Mouse (Mus musculus) spleen, adult 2 months (tissue): Measurements from ENCODE around the gene Tbx6. TPM values are rescaled to one million over a fixed set of nuclear protein-coding genes. Genes with fewer than 3 reads are reported as not detected.

Source experiments
- DNase-seq, 2 experiments: peaks; one replicate each; pipeline versions ENCODE4 v3.0.0 to v3.0.0-alpha.2; 2012 to 2021; ENCODE audit warnings: low spot score in 2 of 2, low read depth in 1 of 2
- H3K27ac ChIP-seq: fragments of 200-500 bp; 2 replicates; pipeline ENCODE4 v1.5.1; 2012; ENCODE audit warnings: low read length, inconsistent platforms; ENCODE audit not compliant: insufficient read depth
- H3K27me3 ChIP-seq: fragments of 200-500 bp; 2 replicates; pipeline ENCODE4 v1.6.1; 2012; ENCODE audit warnings: mild to moderate bottlenecking, moderate library complexity, low read length, inconsistent platforms; ENCODE audit not compliant: control insufficient read depth, insufficient read depth
- H3K36me3 ChIP-seq: fragments of 200-500 bp; 2 replicates; pipeline ENCODE4 v1.6.1; 2012; ENCODE audit warnings: mild to moderate bottlenecking, low read length, inconsistent platforms; ENCODE audit not compliant: control insufficient read depth, insufficient read depth
- H3K4me1 ChIP-seq: fragments of 200-500 bp; 2 replicates; pipeline ENCODE4 v1.6.1; 2011; ENCODE audit warnings: inconsistent platforms; ENCODE audit not compliant: control insufficient read depth, insufficient read depth, insufficient read length
- H3K4me3 ChIP-seq: fragments of 200-500 bp; 2 replicates; pipeline ENCODE4 v1.5.1; 2011; ENCODE audit warnings: mild to moderate bottlenecking, inconsistent platforms; ENCODE audit not compliant: insufficient read depth, insufficient read length; ENCODE audit errors: extremely low read depth
- CTCF ChIP-seq: fragments of 200-500 bp; IDR thresholded peaks from 2 replicates; pipeline ENCODE4 v1.5.1; 2011; ENCODE audit warnings: mild to moderate bottlenecking, inconsistent platforms; ENCODE audit not compliant: insufficient read depth, insufficient read length, insufficient replicate concordance; ENCODE audit errors: extremely low read depth
- POLR2A ChIP-seq: fragments of 200-500 bp; IDR thresholded peaks from 2 replicates; pipeline ENCODE4 v1.6.1; 2011; ENCODE audit warnings: low read depth, low read length, inconsistent platforms
- WGBS: fragments of 180-500 bp; shearing (Covaris S2); methylation state at CpG from one replicate; pipeline ENCODE4 v1.1.7; 2018; 5-methylcytosine and 5-hydroxymethylcytosine counted together
- polyA plus RNA-seq: library from polyadenylated mRNA; depleted of rRNA; stranded (reverse); fragments of >200 nt; gene quantifications from 2 replicates; pipeline ENCODE4 v1.2.3, GENCODE M21; 2012

Gene Tbx6
- polyA plus RNA-seq, 1 experiment, result 17.9 TPM

DNA sequence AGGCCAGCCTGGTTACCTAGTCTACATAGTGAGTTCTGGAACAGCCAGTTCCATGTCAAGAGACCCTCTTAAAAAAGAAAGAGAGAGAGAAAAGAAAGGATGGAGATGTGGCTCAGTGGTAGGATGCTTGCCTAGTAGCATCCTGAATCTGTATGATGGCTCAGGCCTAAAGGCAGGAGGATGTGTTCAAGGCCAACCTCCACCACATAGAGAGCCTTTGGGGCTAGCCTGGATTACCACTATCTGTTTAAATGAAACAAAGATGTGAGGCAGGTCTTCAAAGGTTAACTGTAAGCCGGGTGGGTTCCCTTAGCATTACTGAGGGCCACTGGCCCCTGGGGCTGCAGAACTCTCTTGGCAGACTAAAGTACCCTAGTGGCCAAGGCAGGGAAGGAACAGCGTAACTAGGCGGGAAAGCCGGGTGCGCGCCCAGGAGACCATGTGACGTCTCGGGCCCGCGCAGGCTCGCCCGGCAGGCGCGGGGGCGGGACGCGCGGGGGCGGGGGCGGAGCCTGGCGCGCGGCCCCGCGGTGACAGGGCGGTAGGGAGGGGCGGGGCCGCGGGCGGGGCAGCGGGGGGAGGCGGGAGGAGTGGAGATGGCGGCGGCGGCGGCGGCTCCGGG, 22.1 kb upstream of the Tbx6 start, which contains the start of gene Mapk3:
TSS of gene Mapk3 (plus strand) at position 552 of the 622 bp plus-strand sequence.
- TF ChIP-seq CTCF (peak; percentile 62; the same call in 1 of the 2 replicates), POLR2A (no peak)
- Histone ChIP-seq H3K27me3 (no peaks in the 10 kb centered on the region), H3K36me3 (no peaks in the 10 kb centered on the region; the same call in 1 of the 2 replicates), H3K27ac (peak within 1 kb of the TSS; percentile 63), H3K4me1 (peaks cover 10% of the 10 kb centered on the region; the same call in 1 of the 2 replicates), H3K4me3 (peak within 1 kb of the TSS; percentile 78)
- peak; percentile 82 to 86 for DNase-seq
- WGBS, result 2% methylated on average over 34 of the region's 38 CpGs

DNA sequence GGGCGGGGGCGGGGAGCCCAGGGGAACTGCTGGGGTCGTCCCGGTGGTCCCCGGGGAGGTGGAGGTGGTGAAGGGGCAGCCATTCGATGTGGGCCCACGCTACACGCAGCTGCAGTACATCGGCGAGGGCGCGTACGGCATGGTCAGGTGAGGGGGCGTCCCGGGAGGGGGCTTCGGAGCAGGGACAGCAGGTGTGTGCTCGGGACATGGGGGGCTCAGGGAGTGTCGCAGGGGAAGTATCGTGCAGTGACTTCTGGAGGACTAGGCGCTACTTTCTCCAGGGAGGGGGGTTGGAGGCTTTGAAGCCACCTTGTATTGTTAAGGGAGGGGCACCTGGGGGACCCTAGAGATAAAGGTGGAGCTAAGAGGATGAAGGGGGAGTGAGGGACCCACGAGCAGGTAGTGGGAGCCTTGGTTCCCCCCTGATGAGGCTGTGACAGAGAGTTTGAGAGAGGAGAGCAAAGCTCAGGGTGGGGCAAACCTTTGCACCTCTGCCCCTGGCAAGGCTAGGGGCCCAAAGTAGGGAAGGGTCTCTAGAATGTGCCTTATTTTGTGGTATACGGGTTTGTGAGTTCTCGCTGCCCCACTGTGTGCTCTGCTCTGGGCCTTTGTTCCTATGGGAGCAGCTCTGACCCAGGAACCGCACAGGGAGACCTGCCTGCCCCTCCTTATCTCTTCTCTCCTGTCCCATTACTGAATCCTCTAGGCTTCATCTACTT, 21.5 kb upstream of the Tbx6 start:
- no peak for DNase-seq
- 2% methylated on average over 22 of the region's 24 CpGs for WGBS
- Histone ChIP-seq H3K4me1 (peaks cover 5% of the 10 kb centered on the region; the same call in 1 of the 2 replicates), H3K27ac (peak overlapping the region; percentile 63), H3K4me3 (peak overlapping the region; percentile 78), H3K36me3 (peaks cover 6% of the 10 kb centered on the region), H3K27me3 (no peaks in the 10 kb centered on the region)
- TF ChIP-seq POLR2A, result no peak
- no peak for TF ChIP-seq CTCF

DNA sequence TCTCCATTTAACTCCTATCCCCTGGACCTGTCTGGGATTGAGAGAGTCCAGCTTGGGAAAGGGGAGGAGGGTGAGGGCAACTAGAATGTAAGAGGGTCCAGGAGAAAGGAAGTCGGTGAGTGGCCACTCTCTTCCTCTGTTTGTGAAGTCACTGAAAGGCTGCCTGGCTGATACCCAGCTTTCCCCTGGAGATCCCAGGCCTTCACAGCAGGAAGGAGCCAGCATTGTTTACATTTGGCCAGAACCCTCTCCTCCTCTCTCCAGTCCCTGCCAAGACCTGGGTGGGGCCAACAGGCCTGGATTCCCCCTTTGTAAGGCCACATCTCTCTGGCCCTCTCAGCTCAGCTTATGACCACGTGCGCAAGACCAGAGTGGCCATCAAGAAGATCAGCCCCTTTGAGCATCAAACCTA, 20.9 kb upstream of the Tbx6 start:
- Histone ChIP-seq H3K27me3 (no peaks in the 10 kb centered on the region), H3K36me3 (peaks cover 9% of the 10 kb centered on the region), H3K4me3 (peak overlapping the region; percentile 78), H3K4me1 (peaks cover 5% of the 10 kb centered on the region; the same call in 1 of the 2 replicates), H3K27ac (peak overlapping the region; percentile 63)
- no peak for DNase-seq
- TF ChIP-seq CTCF, result no peak
- 51% methylated on average over 3 of the region's 3 CpGs for WGBS

DNA sequence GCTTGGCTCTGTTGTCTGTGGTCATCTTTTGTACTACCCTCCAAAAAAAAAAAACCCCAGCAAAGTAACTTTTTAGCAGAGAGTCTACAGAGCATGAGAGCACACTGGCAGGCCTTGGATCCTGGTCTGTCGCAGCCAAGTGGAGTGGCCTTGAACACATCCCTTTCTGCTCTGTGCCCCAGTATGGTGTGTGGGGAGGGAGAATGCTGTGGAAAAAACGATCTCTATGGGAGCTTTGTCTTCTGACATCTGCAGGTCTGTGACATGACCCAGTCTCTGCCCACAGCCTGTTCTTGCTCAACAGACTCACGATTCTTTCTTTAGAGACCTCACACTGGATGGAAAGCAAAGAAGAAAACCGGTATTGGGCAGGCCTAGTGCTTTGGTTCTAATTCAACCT, 20.3 kb upstream of the Tbx6 start:
- Histone ChIP-seq H3K4me1 (peaks cover 5% of the 10 kb centered on the region; the same call in 1 of the 2 replicates), H3K27me3 (no peaks in the 10 kb centered on the region), H3K27ac (no peak overlapping the region), H3K4me3 (no peak overlapping the region), H3K36me3 (peaks cover 12% of the 10 kb centered on the region)
- TF ChIP-seq POLR2A (no peak), CTCF (no peak)
- no peak for DNase-seq
- 68% methylated on average over 4 of the region's 4 CpGs for WGBS

DNA sequence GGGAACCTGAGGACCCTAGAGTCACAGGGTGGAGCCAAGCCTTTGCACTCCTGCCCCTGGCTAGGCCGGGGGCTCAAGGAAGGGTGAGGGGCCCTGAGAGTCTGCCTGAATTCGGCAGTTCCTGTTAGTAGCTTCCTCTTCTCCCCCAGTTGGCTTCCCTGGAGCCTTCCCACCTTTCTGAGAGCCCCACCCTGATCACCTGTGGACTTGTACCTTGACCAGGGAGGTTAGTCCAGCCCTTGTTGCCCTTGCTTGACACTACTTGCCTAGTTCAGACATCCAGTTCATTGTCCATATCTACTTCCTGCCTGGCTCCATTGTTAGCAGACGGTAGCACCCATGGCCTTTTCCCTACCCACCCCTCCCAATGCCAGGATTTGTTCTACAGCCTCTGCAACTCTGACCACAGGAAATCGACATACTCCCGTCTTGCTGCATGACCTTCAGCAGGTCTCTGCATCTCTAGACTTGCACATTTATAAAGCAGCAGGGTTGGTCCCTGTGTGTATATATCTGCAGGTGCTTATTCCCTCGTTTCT, 19.7 kb upstream of the Tbx6 start:
- WGBS, result 66% methylated on average over 6 of the region's 6 CpGs
- H3K27ac ChIP-seq, result no peak overlapping the region
- no peak for DNase-seq
- peaks cover 13% of the 10 kb centered on the region for H3K36me3 ChIP-seq
- TF ChIP-seq POLR2A (no peak), CTCF (no peak)
- H3K4me3 ChIP-seq, result no peak overlapping the region
- peaks cover 5% of the 10 kb centered on the region; the same call in 1 of the 2 replicates for H3K4me1 ChIP-seq
- H3K27me3 ChIP-seq, result no peaks in the 10 kb centered on the region

DNA sequence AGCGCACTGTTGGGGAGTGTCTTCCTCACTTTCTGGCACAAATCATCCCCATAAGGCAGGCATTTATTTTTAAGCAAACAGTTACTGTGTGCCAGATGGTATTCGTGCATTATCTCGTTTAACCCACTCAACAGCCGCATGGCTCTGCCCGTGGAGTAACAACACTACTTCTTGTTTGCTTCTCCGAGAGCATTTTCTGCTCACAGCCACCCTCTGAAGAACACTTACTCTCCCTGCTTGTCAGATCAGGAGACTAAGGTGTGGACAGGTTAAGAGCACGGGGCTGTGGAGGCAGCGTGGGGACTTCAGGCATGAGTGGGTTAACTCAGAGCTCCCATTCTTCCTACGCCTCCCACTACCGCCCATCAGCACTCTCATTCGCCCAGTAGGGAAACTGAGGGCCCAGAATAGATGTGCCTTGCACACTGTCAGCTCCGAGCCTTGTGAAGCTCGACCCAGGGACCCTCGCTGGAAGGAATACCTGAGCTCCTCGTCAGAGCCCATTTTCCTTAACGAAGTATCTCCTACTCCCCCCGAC, 18.7 kb upstream of the Tbx6 start:
- WGBS, result 84% methylated on average over 17 of the region's 17 CpGs
- H3K4me3 ChIP-seq, result no peak overlapping the region
- no peak for TF ChIP-seq POLR2A
- TF ChIP-seq CTCF, result no peak
- DNase-seq, result no peak
- no peak overlapping the region for H3K27ac ChIP-seq
- H3K36me3 ChIP-seq, result peaks cover 16% of the 10 kb centered on the region
- H3K4me1 ChIP-seq, result peaks cover 5% of the 10 kb centered on the region; the same call in 1 of the 2 replicates
- H3K27me3 ChIP-seq, result no peaks in the 10 kb centered on the region
